Mouse (Mus musculus) cerebellum, postnatal 36 days (tissue): ENCODE data around the gene C2cd5.
A peak's percentile ranks its signal among the peaks of the same experiment; 100 is the strongest.
"Not testable (repeated sequence)": the region's sequence is repeated elsewhere in the genome, so short reads cannot be mapped to it uniquely, and the experiment has no call there.

ENCODE experiments used
- DNase-seq, 2 experiments: peaks; one replicate each; pipeline ENCODE4 v3.0.0; 2021 to 2022; ENCODE audit warnings: mixed read lengths in 2 of 2

Gene C2cd5

DNA sequence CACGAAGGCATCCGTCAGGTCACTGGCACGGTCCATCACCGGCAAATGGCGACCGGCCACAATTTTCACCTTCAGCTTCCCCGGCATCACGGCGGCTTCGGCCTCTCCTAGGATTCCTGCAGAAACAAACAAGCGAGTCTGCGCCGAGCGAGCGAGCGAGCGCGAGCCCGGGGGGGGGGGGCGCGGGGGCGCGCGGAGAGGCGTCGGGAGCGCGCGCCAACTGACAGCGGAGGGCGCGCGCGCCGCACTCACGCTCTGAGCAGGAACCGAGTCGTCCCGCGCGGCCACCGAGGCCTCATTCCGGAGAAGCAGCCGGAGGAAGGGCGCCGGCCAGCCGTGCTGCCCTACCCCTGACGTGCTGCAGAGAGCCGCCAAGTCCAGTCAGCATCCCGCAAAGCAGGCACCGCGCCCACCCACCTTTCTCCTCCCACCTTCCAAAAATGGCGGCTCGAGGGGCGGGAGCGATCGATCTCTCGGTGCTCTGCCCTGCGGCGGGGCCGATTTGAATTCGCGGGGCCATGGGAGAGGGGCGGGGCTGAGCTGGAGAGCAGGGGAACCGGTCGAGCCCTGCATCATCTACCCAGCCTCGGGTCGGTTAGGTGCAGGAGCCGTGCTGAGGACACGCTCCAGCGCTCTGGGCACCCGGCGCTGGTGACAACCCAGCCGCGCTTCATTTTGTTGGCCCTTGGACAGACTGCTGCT lies at the start of gene C2cd5:
C2cd5 (minus strand) TSS at position 461 of the 702 bp plus-strand sequence.
- peak; percentile 98 for DNase-seq

GRCm38 (mm10) chr6:143148868-143149267 lies 48.9 kb upstream of the C2cd5 start:
- no peak for DNase-seq

- DNase-seq: no peak
These were observed 46.8 kb upstream of the C2cd5 start for GRCm38 (mm10) chr6:143146756-143147155.

DNA sequence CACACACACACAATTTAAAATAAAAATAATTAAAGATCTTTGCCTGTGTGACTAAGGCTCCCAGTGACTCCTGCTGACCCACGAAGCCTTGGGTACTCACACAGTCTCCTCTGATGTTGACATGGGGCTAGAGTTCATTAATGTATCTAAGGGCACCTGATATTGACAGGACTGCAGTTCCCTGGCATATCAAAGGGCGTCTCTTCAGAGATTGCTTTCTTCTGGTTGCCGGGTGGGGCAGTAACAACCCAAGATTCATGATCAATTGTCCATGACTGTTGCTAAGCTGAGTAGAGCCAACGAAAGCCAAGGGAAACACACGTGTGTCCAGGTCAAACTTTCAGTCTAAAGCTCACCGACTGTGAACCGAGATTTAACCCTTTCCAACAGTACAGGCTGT lies 45.1 kb upstream of the C2cd5 start:
- no peak for DNase-seq

GRCm38 (mm10) chr6:143144556-143144955 lies 44.6 kb upstream of the C2cd5 start:
- DNase-seq: no peak

GRCm38 (mm10) chr6:143143775-143144273 lies 43.9 kb upstream of the C2cd5 start:
- DNase-seq: peak; percentile 32 to 35

DNA sequence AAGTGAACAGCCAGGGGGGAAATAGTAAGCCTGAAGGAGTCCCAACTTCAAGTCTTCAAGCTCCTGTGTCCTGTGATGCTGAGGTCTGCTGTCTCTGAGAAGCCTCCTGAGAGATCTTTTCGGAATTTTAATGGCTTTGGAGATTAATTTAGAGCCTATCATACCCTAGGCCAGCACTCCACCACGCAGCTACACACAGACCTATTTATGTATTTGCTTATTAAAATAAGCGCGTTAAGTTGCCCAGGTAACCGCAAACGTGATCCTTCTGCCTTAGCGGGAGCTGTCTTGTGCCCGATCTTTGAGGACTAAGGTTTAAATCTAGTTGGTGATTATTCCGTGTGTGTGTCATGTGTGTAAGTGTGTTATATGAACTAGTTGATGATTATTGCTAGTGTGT lies 43.4 kb upstream of the C2cd5 start:
- DNase-seq: no peak

DNA sequence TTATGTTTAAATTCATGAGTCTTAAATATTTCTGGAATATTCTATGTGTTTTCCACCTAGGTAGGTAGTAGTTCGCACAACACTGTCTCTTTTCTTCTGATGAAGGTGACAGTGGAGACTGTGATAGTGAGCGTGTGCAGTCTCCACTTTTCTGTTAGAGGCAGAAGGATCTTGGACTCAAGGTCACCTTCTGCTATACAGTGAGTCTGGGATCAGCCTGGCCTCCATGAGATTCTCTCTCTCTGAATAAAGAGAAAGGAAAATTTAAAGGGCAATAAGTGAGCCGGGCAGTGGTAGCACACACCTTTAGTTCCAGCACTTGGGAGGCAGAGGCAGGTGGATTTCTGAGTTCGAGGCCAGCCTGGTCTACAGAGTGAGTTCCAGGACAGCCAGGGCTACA lies 42.9 kb upstream of the C2cd5 start:
- no peak for DNase-seq

- DNase-seq: not testable (repeated sequence)
These were observed 42.0 kb upstream of the C2cd5 start for GRCm38 (mm10) chr6:143141624-143142592.

- DNase-seq: no peak
These were observed 40.9 kb upstream of the C2cd5 start for GRCm38 (mm10) chr6:143140884-143141283.

- DNase-seq: no peak
These were observed 39.5 kb upstream of the C2cd5 start for GRCm38 (mm10) chr6:143139417-143139816.

DNA sequence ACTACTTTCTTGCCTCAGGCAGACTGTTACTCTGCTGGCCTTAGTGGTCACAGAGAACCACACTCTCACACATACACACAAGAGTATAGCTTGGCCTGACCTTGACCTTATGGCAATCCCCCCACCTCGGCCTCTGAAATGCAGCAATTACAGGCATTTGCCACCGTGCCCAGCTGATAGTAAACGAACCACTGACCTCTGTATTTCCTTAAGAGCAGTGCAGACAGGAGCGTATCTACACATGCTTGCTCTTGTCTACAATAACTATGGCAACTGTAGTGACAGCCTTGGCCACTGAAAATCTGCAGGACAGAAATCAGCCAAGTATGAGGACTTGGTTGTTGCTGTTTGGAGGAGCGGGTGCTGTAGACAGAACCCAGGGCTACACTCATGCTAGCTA lies 37.4 kb upstream of the C2cd5 start:
- no peak for DNase-seq

- no peak for DNase-seq
These were observed 36.7 kb upstream of the C2cd5 start for GRCm38 (mm10) chr6:143136688-143137087.

GRCm38 (mm10) chr6:143135097-143135496 lies 35.2 kb upstream of the C2cd5 start:
- DNase-seq: no peak

DNA sequence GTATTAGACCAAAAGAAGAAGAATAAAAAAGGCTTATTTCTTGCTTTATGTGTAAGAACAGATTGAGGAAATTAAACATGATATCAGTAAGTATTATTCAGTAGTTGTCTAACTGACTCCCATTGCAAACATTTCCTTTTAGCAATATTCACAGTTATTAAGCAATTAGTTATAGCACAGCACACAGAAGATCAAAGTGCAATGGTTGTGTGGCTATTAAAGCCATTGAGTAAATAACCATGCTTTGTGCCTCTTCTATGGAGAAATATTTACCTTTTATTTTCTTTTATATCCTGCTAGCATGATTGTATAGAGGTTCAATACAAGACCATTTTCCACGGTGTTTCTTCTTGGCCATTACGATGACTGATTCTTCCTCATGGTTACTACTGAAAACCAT lies 33.2 kb upstream of the C2cd5 start:
- DNase-seq: no peak

- DNase-seq: no peak
These were observed 32.1 kb upstream of the C2cd5 start for GRCm38 (mm10) chr6:143131895-143132652.

- DNase-seq: no peak
These were observed 30.5 kb upstream of the C2cd5 start for GRCm38 (mm10) chr6:143130411-143130810.

- DNase-seq: no peak
These were observed 30.0 kb upstream of the C2cd5 start for GRCm38 (mm10) chr6:143129952-143130351.

GRCm38 (mm10) chr6:143129466-143129865 lies 29.5 kb upstream of the C2cd5 start:
- DNase-seq: no peak

DNA sequence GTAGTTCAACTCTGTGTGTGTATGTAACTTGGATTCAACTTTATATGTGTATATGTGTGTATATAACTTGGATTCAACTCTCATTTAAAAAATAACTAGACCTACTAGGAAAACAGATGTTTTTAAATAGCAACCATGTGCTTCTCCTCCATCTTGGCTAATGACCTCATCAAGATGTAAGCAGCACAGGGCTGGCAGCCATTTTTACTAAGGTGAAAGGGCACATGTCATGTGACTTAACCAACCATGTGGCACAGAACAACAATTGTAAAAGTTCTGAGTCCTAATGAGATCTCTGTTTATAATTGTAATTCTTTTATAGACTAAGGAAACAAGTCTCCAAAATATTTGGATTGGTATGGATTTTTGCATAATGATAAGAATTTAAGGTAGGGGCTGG lies 25.8 kb upstream of the C2cd5 start:
- DNase-seq: no peak

DNA sequence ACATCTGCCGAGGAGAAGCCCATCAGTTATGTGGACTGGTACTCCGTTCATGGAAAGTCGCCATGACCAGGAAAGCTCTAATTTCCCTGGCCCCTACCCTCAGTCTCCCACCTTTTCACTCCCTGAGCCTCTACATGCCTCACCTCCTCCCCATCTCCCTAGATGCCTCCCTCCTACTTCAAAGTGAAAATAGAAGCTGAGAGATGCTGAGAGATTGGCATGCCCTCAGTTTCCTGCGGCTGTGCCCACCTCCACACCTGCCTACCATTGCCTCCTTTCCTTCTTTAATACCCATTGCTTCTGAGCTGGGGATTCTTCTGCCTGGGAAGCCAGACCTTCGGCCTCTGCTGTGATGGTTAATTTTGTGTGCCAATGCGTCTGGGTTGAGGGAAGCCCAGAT lies 19.4 kb upstream of the C2cd5 start:
- DNase-seq: no peak

GRCm38 (mm10) chr6:143116779-143117178 lies 16.8 kb upstream of the C2cd5 start:
- no peak for DNase-seq

DNA sequence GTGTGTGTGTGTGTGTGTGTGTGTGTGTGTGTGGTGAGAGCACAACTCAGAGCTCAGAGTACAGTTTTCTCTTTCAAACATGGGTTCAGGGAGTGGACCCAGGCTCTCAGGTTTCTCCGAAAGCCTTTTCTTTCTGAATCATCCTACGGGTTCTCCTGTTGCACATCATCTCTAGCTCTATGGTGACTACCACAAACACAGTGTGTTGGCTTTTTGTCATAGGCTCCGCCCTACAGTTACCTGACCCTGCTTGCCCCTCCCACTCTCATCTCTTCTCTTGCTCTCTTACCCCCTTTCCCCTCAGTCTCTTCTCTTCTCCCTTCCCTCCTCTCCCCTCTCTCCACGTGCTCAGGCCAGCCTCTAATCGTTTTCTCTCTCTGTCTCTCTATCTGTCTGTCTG lies 15.6 kb upstream of the C2cd5 start:
- DNase-seq: no peak
